Mouse (Mus musculus): ENCODE data around the gene Prokr1. TPM values are rescaled to one million over a fixed set of nuclear protein-coding genes. Genes with fewer than 3 reads are reported as not detected.

Gene Prokr1
- total and polyA plus RNA-seq, 2 experiments from 2014 or later = 1.3 to 2.7 TPM

DNA sequence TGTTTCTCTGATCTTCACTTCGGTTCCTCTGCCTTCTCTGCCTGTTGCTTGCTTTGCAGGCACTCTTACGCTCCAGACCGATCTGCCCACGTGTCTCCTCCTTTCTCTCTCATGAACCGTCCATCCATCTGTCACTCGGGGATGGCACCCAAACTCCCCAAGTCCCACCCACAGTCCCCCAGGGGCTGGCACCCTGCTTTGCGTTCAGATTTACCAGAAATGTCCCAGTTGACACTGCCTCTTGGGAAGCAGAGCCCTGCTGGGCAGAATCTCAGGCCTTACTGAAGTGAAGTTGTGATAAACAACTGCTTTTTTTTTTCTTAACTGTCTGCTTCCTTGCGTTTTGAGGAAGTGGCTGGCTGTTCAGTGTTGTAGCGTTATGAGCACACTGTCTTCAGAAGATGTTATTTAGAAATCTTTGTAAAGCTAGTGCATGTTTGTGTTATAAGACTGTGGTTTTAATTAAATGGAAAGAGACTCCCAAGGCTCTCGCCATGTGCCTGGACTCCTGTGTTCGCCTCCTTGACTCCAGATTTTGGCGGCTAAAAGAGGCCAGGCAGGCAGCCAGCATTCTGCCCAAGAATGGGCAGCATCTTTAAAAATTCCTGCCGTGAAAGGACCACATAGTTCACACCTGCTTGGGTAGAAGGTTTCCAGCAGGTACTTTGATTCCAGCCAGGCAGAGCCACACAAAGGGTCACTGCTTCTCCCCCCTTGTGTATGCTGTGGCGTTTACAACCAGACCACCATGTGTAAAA lies 57.4 kb downstream of the Prokr1 start, which contains the start of gene Arhgap25:
TSS of gene Arhgap25 (minus strand) at position 307 of the 758 bp plus-strand sequence.
- Histone ChIP-seq H3K4me3 (ENCODE audit: low read depth, low read length) (no peak within 1 kb of the TSS), H3K9ac (replicated peaks; ENCODE audit: low read length, poor library complexity, severe bottlenecking) (no peak within 1 kb of the TSS), H3K27ac (ENCODE audit: low read depth, low read length) (no peak within 1 kb of the TSS), H3K27me3 (ENCODE audit: insufficient read depth, low read length) (no peaks in the 10 kb centered on the region), H3K4me1 (ENCODE audit: insufficient read depth, low read length) (no peaks in the 10 kb centered on the region), H3K36me3 (ENCODE audit: insufficient read depth, low read length) (no peaks in the 10 kb centered on the region), H3K9me3 (ENCODE audit: low read length) (no peaks in the 10 kb centered on the region), H3K4me2 (ENCODE audit: low read depth, low read length, poor library complexity, severe bottlenecking) (no peak within 1 kb of the TSS)
- no peak for TF ChIP-seq CTCF (IDR thresholded peaks at IDR 0.05)
- ATAC-seq (ENCODE audit: low FRiP score) (no peak), DNase-seq (ENCODE audit: low spot score) (no peak)
- 62% methylated on average over 14 of the region's 14 CpGs for WGBS

GRCm38 (mm10) chr6:87531456-87532015 lies 59.0 kb downstream of the Prokr1 start:
- no peak for ATAC-seq (ENCODE audit: low FRiP score)
- TF ChIP-seq CTCF (IDR thresholded peaks at IDR 0.05) = no peak
- H3K4me3 ChIP-seq (ENCODE audit: low read depth, low read length) = no peak overlapping the region
- no peak overlapping the region for H3K27ac ChIP-seq (ENCODE audit: low read depth, low read length)
- no peaks in the 10 kb centered on the region for H3K36me3 ChIP-seq (ENCODE audit: insufficient read depth, low read length)
- DNase-seq (ENCODE audit: low spot score) = no peak
- 88% methylated on average over 2 of the region's 2 CpGs for WGBS
- H3K9ac ChIP-seq (replicated peaks; ENCODE audit: low read length, poor library complexity, severe bottlenecking) = no peak overlapping the region
- H3K9me3 ChIP-seq (ENCODE audit: low read length) = no peaks in the 10 kb centered on the region
- H3K27me3 ChIP-seq (ENCODE audit: insufficient read depth, low read length) = no peaks in the 10 kb centered on the region
- no peak overlapping the region for H3K4me2 ChIP-seq (ENCODE audit: low read depth, low read length, poor library complexity, severe bottlenecking)
- H3K4me1 ChIP-seq (ENCODE audit: insufficient read depth, low read length) = no peaks in the 10 kb centered on the region

- TF ChIP-seq CTCF (IDR thresholded peaks at IDR 0.05) = no peak
- Histone ChIP-seq H3K27ac (ENCODE audit: low read depth, low read length) (no peak overlapping the region), H3K4me2 (ENCODE audit: low read depth, low read length, poor library complexity, severe bottlenecking) (no peak overlapping the region), H3K36me3 (ENCODE audit: insufficient read depth, low read length) (no peaks in the 10 kb centered on the region), H3K9ac (replicated peaks; ENCODE audit: low read length, poor library complexity, severe bottlenecking) (no peak overlapping the region), H3K4me1 (ENCODE audit: insufficient read depth, low read length) (no peaks in the 10 kb centered on the region), H3K27me3 (ENCODE audit: insufficient read depth, low read length) (no peaks in the 10 kb centered on the region), H3K9me3 (ENCODE audit: low read length) (no peaks in the 10 kb centered on the region), H3K4me3 (ENCODE audit: low read depth, low read length) (no peak overlapping the region)
- WGBS = 88% methylated on average over 2 of the region's 2 CpGs
- DNase-seq (ENCODE audit: low spot score) (no peak), ATAC-seq (ENCODE audit: low FRiP score) (no peak)
Measured at GRCm38 (mm10) chr6:87530386-87530785, 60.2 kb downstream of the Prokr1 start.

Other genes starting within 250 kb of the Prokr1 start
- gene Gkn1, start 239.8 kb downstream of the Prokr1 start, total RNA-seq (2014; rRNA removed) = not detected in 2 replicates
- gene Gkn1, start 239.8 kb downstream of the Prokr1 start, polyA plus RNA-seq (2015; fragmentation: Nextera tagmentation; extraction: Ambion mirVana) = not detected in 2 replicates
- gene Gkn2, start 217.4 kb downstream of the Prokr1 start, total RNA-seq (2014; rRNA removed) = not detected in 2 replicates
- not detected in 2 replicates for gene Gkn2, start 217.4 kb downstream of the Prokr1 start, polyA plus RNA-seq (2015; fragmentation: Nextera tagmentation; extraction: Ambion mirVana)
- 2.6 TPM in 1 of 2 replicates, not detected in the other for gene Gkn3, start 201.8 kb downstream of the Prokr1 start, total RNA-seq (2014; rRNA removed)
- 0.99 and 1.2 TPM in 2 replicates for gene Gkn3, start 201.8 kb downstream of the Prokr1 start, polyA plus RNA-seq (2015; fragmentation: Nextera tagmentation; extraction: Ambion mirVana)
- gene Bmp10, start 161.7 kb downstream of the Prokr1 start, total RNA-seq (2014; rRNA removed) = not detected in 2 replicates
- not detected in 2 replicates for gene Bmp10, start 161.7 kb downstream of the Prokr1 start, polyA plus RNA-seq (2015; fragmentation: Nextera tagmentation; extraction: Ambion mirVana)
- 0.93 and 1.4 TPM in 2 replicates for gene Arhgap25, start 57.5 kb downstream of the Prokr1 start, total RNA-seq (2014; rRNA removed)
- gene Arhgap25, start 57.5 kb downstream of the Prokr1 start, polyA plus RNA-seq (2015; fragmentation: Nextera tagmentation; extraction: Ambion mirVana) = 1.2 and 1.8 TPM in 2 replicates
- 4.2 and 5.5 TPM in 2 replicates for gene Aplf, start 81.5 kb upstream of the Prokr1 start, total RNA-seq (2014; rRNA removed)
- 4.4 and 5.0 TPM in 2 replicates for gene Aplf, start 81.5 kb upstream of the Prokr1 start, polyA plus RNA-seq (2015; fragmentation: Nextera tagmentation; extraction: Ambion mirVana)
- 6.6 and 15.8 TPM in 2 replicates for gene Efcc1, start 140.1 kb upstream of the Prokr1 start, total RNA-seq (2014; rRNA removed)
- gene Efcc1, start 140.1 kb upstream of the Prokr1 start, polyA plus RNA-seq (2015; fragmentation: Nextera tagmentation; extraction: Ambion mirVana) = 8.7 and 11.2 TPM in 2 replicates
- gene Gp9, start 187.3 kb upstream of the Prokr1 start, total RNA-seq (2014; rRNA removed) = 1.7 TPM in 1 of 2 replicates, not detected in the other
- gene Gp9, start 187.3 kb upstream of the Prokr1 start, polyA plus RNA-seq (2015; fragmentation: Nextera tagmentation; extraction: Ambion mirVana) = not detected in 2 replicates
- 23.2 and 31.6 TPM in 2 replicates for gene Rab43, start 221.4 kb upstream of the Prokr1 start, total RNA-seq (2014; rRNA removed)
- gene Rab43, start 221.4 kb upstream of the Prokr1 start, polyA plus RNA-seq (2015; fragmentation: Nextera tagmentation; extraction: Ambion mirVana) = 7.7 and 9.9 TPM in 2 replicates
- 5.4 TPM in 1 of 2 replicates, not detected in the other for gene Gm45140, start 245.1 kb upstream of the Prokr1 start, total RNA-seq (2014; rRNA removed)
- gene Gm45140, start 245.1 kb upstream of the Prokr1 start, polyA plus RNA-seq (2015; fragmentation: Nextera tagmentation; extraction: Ambion mirVana) = 1.2 and 1.8 TPM in 2 replicates
- gene Isy1, start 248.1 kb upstream of the Prokr1 start, total RNA-seq (2014; rRNA removed) = 21.7 and 22.5 TPM in 2 replicates
- gene Isy1, start 248.1 kb upstream of the Prokr1 start, polyA plus RNA-seq (2015; fragmentation: Nextera tagmentation; extraction: Ambion mirVana) = 20.7 and 25.9 TPM in 2 replicates